Mouse (Mus musculus) spleen, adult 2 months (tissue): ENCODE measurements around the gene Gm49394. TPM values are rescaled to one million over a fixed set of nuclear protein-coding genes. Genes with fewer than 3 reads are reported as not detected.

Experiments
- DNase-seq, 2 experiments: peaks; one replicate each; pipeline versions ENCODE4 v3.0.0 to v3.0.0-alpha.2; 2012 to 2021; ENCODE audit warnings: low spot score in 2 of 2, low read depth in 1 of 2
- H3K27ac ChIP-seq: fragments of 200-500 bp; 2 replicates; pipeline ENCODE4 v1.5.1; 2012; ENCODE audit warnings: low read length, inconsistent platforms; ENCODE audit not compliant: insufficient read depth
- H3K27me3 ChIP-seq: fragments of 200-500 bp; 2 replicates; pipeline ENCODE4 v1.6.1; 2012; ENCODE audit warnings: mild to moderate bottlenecking, moderate library complexity, low read length, inconsistent platforms; ENCODE audit not compliant: control insufficient read depth, insufficient read depth
- H3K36me3 ChIP-seq: fragments of 200-500 bp; 2 replicates; pipeline ENCODE4 v1.6.1; 2012; ENCODE audit warnings: mild to moderate bottlenecking, low read length, inconsistent platforms; ENCODE audit not compliant: control insufficient read depth, insufficient read depth
- H3K4me1 ChIP-seq: fragments of 200-500 bp; 2 replicates; pipeline ENCODE4 v1.6.1; 2011; ENCODE audit warnings: inconsistent platforms; ENCODE audit not compliant: control insufficient read depth, insufficient read depth, insufficient read length
- H3K4me3 ChIP-seq: fragments of 200-500 bp; 2 replicates; pipeline ENCODE4 v1.5.1; 2011; ENCODE audit warnings: mild to moderate bottlenecking, inconsistent platforms; ENCODE audit not compliant: insufficient read depth, insufficient read length; ENCODE audit errors: extremely low read depth
- CTCF ChIP-seq: fragments of 200-500 bp; IDR thresholded peaks from 2 replicates; pipeline ENCODE4 v1.5.1; 2011; ENCODE audit warnings: mild to moderate bottlenecking, inconsistent platforms; ENCODE audit not compliant: insufficient read depth, insufficient read length, insufficient replicate concordance; ENCODE audit errors: extremely low read depth
- POLR2A ChIP-seq: fragments of 200-500 bp; IDR thresholded peaks from 2 replicates; pipeline ENCODE4 v1.6.1; 2011; ENCODE audit warnings: low read depth, low read length, inconsistent platforms
- WGBS: fragments of 180-500 bp; shearing (Covaris S2); methylation state at CpG from one replicate; pipeline ENCODE4 v1.1.7; 2018; 5-methylcytosine and 5-hydroxymethylcytosine counted together
- polyA plus RNA-seq: library from polyadenylated mRNA; depleted of rRNA; stranded (reverse); fragments of >200 nt; gene quantifications from 2 replicates; pipeline ENCODE4 v1.2.3, GENCODE M21; 2012; rRNA removed

Gm49394 gene
- polyA plus RNA-seq = not detected in 2 replicates

- DNase-seq = no peak
- Histone ChIP-seq H3K4me1 (no peaks in the 10 kb centered on the region), H3K27ac (no peak within 1 kb of the TSS), H3K27me3 (0 out of 2 replicates have a peak, but pooled peaks cover 4% of the 10 kb centered on the region), H3K4me3 (no peak within 1 kb of the TSS), H3K36me3 (no peaks in the 10 kb centered on the region)
- WGBS = 86% methylated on average over 23 of the region's 23 CpGs
- TF ChIP-seq POLR2A = no peak
- TF ChIP-seq CTCF = no peak
Measured at GRCm38 (mm10) chr7:142669751-142670625, at the start of gene Gm49394. TSS of gene Gm49394 (minus strand) at chr7:142669942.

- no peaks in the 10 kb centered on the region for H3K27me3 ChIP-seq
- H3K27ac ChIP-seq = no peak overlapping the region
- no peaks in the 10 kb centered on the region for H3K4me1 ChIP-seq
- no peak overlapping the region for H3K4me3 ChIP-seq
- 31% methylated on average over 8 of the region's 8 CpGs for WGBS
- TF ChIP-seq POLR2A = no peak
- peak; percentile 47; the same call in 1 of the 2 replicates for TF ChIP-seq CTCF
- peak in 1 of 2 experiments; percentile 15 for DNase-seq
- H3K36me3 ChIP-seq = no peaks in the 10 kb centered on the region
Measured at GRCm38 (mm10) chr7:142714783-142715498, 45.2 kb upstream of the Gm49394 start.

GRCm38 (mm10) chr7:142706873-142707272 lies 37.1 kb upstream of the Gm49394 start:
- TF ChIP-seq CTCF = no peak
- no peak for TF ChIP-seq POLR2A
- no peak for DNase-seq
- no peak overlapping the region for H3K4me3 ChIP-seq
- H3K36me3 ChIP-seq = no peaks in the 10 kb centered on the region
- H3K27ac ChIP-seq = no peak overlapping the region
- 84% methylated on average over 2 of the region's 2 CpGs for WGBS
- H3K27me3 ChIP-seq = no peaks in the 10 kb centered on the region
- no peaks in the 10 kb centered on the region for H3K4me1 ChIP-seq

- 72% methylated on average over 5 of the region's 5 CpGs for WGBS
- no peaks in the 10 kb centered on the region for H3K4me1 ChIP-seq
- TF ChIP-seq CTCF (no peak), POLR2A (no peak)
- H3K4me3 ChIP-seq = no peak overlapping the region
- H3K36me3 ChIP-seq = no peaks in the 10 kb centered on the region
- DNase-seq = no peak
- no peaks in the 10 kb centered on the region for H3K27me3 ChIP-seq
- H3K27ac ChIP-seq = no peak overlapping the region
Measured at GRCm38 (mm10) chr7:142699334-142699860, 29.7 kb upstream of the Gm49394 start.

GRCm38 (mm10) chr7:142678611-142679010 lies 8.9 kb upstream of the Gm49394 start:
- no peak overlapping the region for H3K4me3 ChIP-seq
- no peaks in the 10 kb centered on the region for H3K36me3 ChIP-seq
- 80% methylated on average over 3 of the region's 3 CpGs for WGBS
- TF ChIP-seq CTCF (no peak), POLR2A (no peak)
- no peak overlapping the region for H3K27ac ChIP-seq
- no peak for DNase-seq
- H3K4me1 ChIP-seq = no peaks in the 10 kb centered on the region
- H3K27me3 ChIP-seq = no peaks in the 10 kb centered on the region

- no peaks in the 10 kb centered on the region for H3K36me3 ChIP-seq
- H3K27ac ChIP-seq = no peak overlapping the region
- WGBS = 7% methylated on average over 3 of the region's 3 CpGs
- no peak for TF ChIP-seq POLR2A
- TF ChIP-seq CTCF = no peak
- no peaks in the 10 kb centered on the region for H3K27me3 ChIP-seq
- H3K4me3 ChIP-seq = no peak overlapping the region
- peak in 1 of 2 experiments; percentile 8 for DNase-seq
- no peaks in the 10 kb centered on the region for H3K4me1 ChIP-seq
Measured at GRCm38 (mm10) chr7:142675644-142676043, 5.9 kb upstream of the Gm49394 start.
